Mouse (Mus musculus): ENCODE data around the gene Arhgef10l. TPM values are rescaled to one million over a fixed set of nuclear protein-coding genes. Genes with fewer than 3 reads are reported as not detected.

Gene Arhgef10l
- polyA plus RNA-seq, 1 experiment from 2014 or later = 15.9 TPM

- Histone ChIP-seq H3K9ac (ENCODE audit: low read length) (peak overlapping the region; percentile 34; the same call in 1 of the 2 replicates), H3K27ac (replicated peaks in 1 of 2; ENCODE audit: control insufficient read depth in 1 of 2, insufficient read depth in 1 of 2, low read depth in 2 of 2, low read length in 2 of 2) (peak overlapping the region in 1 of 2 experiments; percentile 37; a peak in 1 of 4 replicates)
Measured at GRCm38 (mm10) chr4:140708297-140708927, 42.6 kb upstream of the Arhgef10l start.

DNA sequence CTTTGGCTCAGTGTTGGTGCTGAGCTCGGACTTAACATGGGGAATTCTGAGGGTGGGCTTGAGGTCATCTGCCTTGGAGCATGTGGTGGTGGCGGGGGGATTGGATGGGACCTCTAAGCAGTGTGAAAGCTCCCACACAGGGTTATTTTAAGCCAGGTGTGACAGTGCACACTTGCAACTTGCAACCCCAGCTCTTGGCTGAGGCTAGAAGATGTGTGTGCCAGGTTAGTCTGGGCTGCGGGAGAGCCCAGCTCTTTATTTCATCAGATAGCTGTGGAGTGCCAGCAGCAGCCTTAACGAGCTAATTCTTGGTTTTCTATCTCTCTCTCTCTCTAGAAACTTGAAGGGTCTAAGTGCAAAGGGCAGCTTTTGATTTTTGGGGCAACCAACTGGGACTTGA is 41.8 kb upstream of the Arhgef10l start:
- ATAC-seq (ENCODE audit: insufficient number of reproducible peaks, insufficient read depth, low FRiP score, low read depth) = no peak
- H3K4me2 ChIP-seq (ENCODE audit: low read length) = no peak overlapping the region
- H3K27me3 ChIP-seq (ENCODE audit: control insufficient read depth, insufficient read depth, low read length) = no peaks in the 10 kb centered on the region
- peaks cover 62% of the 10 kb centered on the region for H3K36me3 ChIP-seq (ENCODE audit: control insufficient read depth, insufficient read depth, low read length)
- WGBS = 63% methylated on average over 4 of the region's 4 CpGs
- H3K9ac ChIP-seq (ENCODE audit: low read length) = 0 out of 2 replicates have a peak overlapping the region, but pooled peaks have one; percentile 27
- H3K27ac ChIP-seq (replicated peaks in 1 of 2; ENCODE audit: control insufficient read depth in 1 of 2, insufficient read depth in 1 of 2, low read depth in 2 of 2, low read length in 2 of 2) = 0 out of 4 replicates have a peak overlapping the region, but pooled peaks of 1 of the 2 experiments have one; percentile 33
- no peak overlapping the region for H3K4me3 ChIP-seq (ENCODE audit: control insufficient read depth in 1 of 2, insufficient read depth in 1 of 2, low read depth in 1 of 2, low read length in 2 of 2)
- H3K4me1 ChIP-seq (ENCODE audit: control insufficient read depth in 2 of 2, insufficient read depth in 2 of 2, low read length in 2 of 2) = peaks cover 26 to 39% of the 10 kb centered on the region in 2 experiments
- no peaks in the 10 kb centered on the region for H3K9me3 ChIP-seq (ENCODE audit: control insufficient read depth, low read length)

More at GRCm38 (mm10) chr4:140708297-140708927, 42.6 kb upstream of the Arhgef10l start:
- Histone ChIP-seq H3K4me2 (ENCODE audit: low read length) (no peak overlapping the region), H3K27me3 (ENCODE audit: control insufficient read depth, insufficient read depth, low read length) (no peaks in the 10 kb centered on the region), H3K36me3 (ENCODE audit: control insufficient read depth, insufficient read depth, low read length) (peaks cover 70% of the 10 kb centered on the region), H3K9me3 (ENCODE audit: control insufficient read depth, low read length) (no peaks in the 10 kb centered on the region), H3K4me3 (ENCODE audit: control insufficient read depth in 1 of 2, insufficient read depth in 1 of 2, low read depth in 1 of 2, low read length in 2 of 2) (no peak overlapping the region), H3K4me1 (ENCODE audit: control insufficient read depth in 2 of 2, insufficient read depth in 2 of 2, low read length in 2 of 2) (peaks cover 23 to 38% of the 10 kb centered on the region in 2 experiments)
- ATAC-seq (ENCODE audit: insufficient number of reproducible peaks, insufficient read depth, low FRiP score, low read depth) = no peak
- 66% methylated on average over 18 of the region's 18 CpGs for WGBS

GRCm38 (mm10) chr4:140704166-140704565 is 38.4 kb upstream of the Arhgef10l start:
- H3K27me3 ChIP-seq (ENCODE audit: control insufficient read depth, insufficient read depth, low read length) = peaks cover 5% of the 10 kb centered on the region; the same call in 1 of the 2 replicates
- H3K9me3 ChIP-seq (ENCODE audit: control insufficient read depth, low read length) = no peaks in the 10 kb centered on the region
- H3K4me3 ChIP-seq (ENCODE audit: control insufficient read depth in 1 of 2, insufficient read depth in 1 of 2, low read depth in 1 of 2, low read length in 2 of 2) = no peak overlapping the region
- H3K4me2 ChIP-seq (ENCODE audit: low read length) = peak overlapping the region; percentile 77; the same call in 1 of the 2 replicates
- no peak for ATAC-seq (ENCODE audit: insufficient number of reproducible peaks, insufficient read depth, low FRiP score, low read depth)
- 28% methylated on average over 4 of the region's 4 CpGs for WGBS
- H3K36me3 ChIP-seq (ENCODE audit: control insufficient read depth, insufficient read depth, low read length) = peaks cover 28% of the 10 kb centered on the region
- peak overlapping the region in 1 of 2 experiments; percentile 93; a peak in 2 of 4 replicates for H3K27ac ChIP-seq (replicated peaks in 1 of 2; ENCODE audit: control insufficient read depth in 1 of 2, insufficient read depth in 1 of 2, low read depth in 2 of 2, low read length in 2 of 2)
- peaks cover 31 to 47% of the 10 kb centered on the region in 2 experiments for H3K4me1 ChIP-seq (ENCODE audit: control insufficient read depth in 2 of 2, insufficient read depth in 2 of 2, low read length in 2 of 2)
- peak overlapping the region; percentile 93 for H3K9ac ChIP-seq (ENCODE audit: low read length)

DNA sequence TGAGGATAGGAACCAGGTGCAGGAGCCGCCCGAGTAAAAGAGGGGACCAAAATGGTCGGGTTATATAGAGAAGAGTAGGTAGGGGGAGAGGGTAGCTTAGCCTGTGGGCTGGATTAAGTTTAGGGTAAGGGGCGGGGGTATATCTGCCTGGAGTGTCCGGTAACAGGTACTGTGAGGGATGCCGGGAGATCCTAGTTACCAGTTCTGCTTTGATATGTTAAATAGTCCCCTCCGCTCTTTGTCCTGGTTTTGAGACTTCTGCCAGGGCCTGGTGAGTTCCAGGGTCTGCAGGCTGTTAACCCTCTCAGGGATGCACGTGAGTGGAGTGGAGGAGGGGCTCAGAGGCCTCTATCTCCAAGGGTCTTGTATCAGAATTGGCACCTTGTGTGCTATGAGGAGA is 37.8 kb upstream of the Arhgef10l start:
- Histone ChIP-seq H3K27me3 (ENCODE audit: control insufficient read depth, insufficient read depth, low read length) (peaks cover 5% of the 10 kb centered on the region; the same call in 1 of the 2 replicates), H3K4me1 (ENCODE audit: control insufficient read depth in 2 of 2, insufficient read depth in 2 of 2, low read length in 2 of 2) (peaks cover 29 to 43% of the 10 kb centered on the region in 2 experiments), H3K9me3 (ENCODE audit: control insufficient read depth, low read length) (no peaks in the 10 kb centered on the region), H3K36me3 (ENCODE audit: control insufficient read depth, insufficient read depth, low read length) (peaks cover 22% of the 10 kb centered on the region), H3K4me3 (ENCODE audit: control insufficient read depth in 1 of 2, insufficient read depth in 1 of 2, low read depth in 1 of 2, low read length in 2 of 2) (peak overlapping the region; percentile 69 to 90; a peak in 3 of 4 replicates), H3K4me2 (ENCODE audit: low read length) (peak overlapping the region; percentile 77), H3K9ac (ENCODE audit: low read length) (peak overlapping the region; percentile 93), H3K27ac (replicated peaks in 1 of 2; ENCODE audit: control insufficient read depth in 1 of 2, insufficient read depth in 1 of 2, low read depth in 2 of 2, low read length in 2 of 2) (peak overlapping the region; percentile 74 to 93)
- WGBS = 32% methylated on average over 8 of the region's 8 CpGs
- ATAC-seq (ENCODE audit: insufficient number of reproducible peaks, insufficient read depth, low FRiP score, low read depth) = no peak

- 1% methylated on average over 39 of the region's 68 CpGs for WGBS
- peaks cover 5% of the 10 kb centered on the region; the same call in 1 of the 2 replicates for H3K27me3 ChIP-seq (ENCODE audit: control insufficient read depth, insufficient read depth, low read length)
Measured at GRCm38 (mm10) chr4:140702611-140703327, 37.0 kb upstream of the Arhgef10l start.

DNA sequence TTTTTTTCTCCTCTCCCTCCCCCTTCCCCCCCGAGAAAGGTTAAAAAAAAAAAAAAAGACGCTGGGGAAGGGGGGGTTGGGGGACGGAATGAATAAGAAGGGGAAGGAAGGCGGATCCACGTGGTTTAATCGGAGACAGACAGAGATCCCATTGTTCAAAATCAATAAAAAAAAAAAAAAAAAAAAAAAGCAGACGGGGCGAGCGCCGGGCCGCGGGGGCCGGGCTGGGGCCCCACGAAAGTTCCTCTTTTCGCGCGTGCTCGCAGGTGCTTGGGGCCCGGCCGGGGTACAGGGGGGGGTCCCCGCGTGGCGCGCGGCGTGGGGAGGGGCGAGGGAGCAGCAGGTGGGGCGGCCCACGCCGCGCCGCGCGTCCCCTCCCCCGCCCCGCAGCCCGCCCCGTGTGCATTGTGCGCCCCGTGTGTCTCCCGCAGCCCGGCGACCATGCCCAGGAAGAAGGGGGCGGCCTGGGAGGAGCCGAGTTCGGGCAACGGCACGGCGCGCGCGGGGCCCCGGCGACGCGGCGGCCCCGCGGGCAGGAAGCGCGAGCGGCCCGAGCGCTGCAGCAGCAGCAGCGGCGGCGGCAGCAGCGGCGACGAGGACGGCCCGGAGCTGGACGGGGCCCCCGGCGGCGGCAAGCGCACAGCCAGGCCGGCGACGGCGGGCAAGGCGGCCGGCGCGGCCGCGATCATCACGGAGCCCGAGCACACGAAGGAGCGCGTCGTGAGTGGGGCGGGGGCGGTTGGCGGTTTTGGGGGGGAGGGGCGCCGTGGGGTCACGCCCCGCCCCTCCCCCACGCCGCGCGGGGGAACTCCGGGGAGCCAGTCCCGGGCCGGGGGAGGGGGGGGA is 36.1 kb upstream of the Arhgef10l start:
- peak overlapping the region; percentile 77 for H3K4me2 ChIP-seq (ENCODE audit: low read length)
- H3K4me1 ChIP-seq (ENCODE audit: control insufficient read depth in 2 of 2, insufficient read depth in 2 of 2, low read length in 2 of 2) = peaks cover 18 to 27% of the 10 kb centered on the region in 2 experiments
- WGBS = under 1% methylated on average over 67 of the region's 107 CpGs
- no peaks in the 10 kb centered on the region for H3K9me3 ChIP-seq (ENCODE audit: control insufficient read depth, low read length)
- ATAC-seq (ENCODE audit: insufficient number of reproducible peaks, insufficient read depth, low FRiP score, low read depth) = peak; percentile 24
- H3K36me3 ChIP-seq (ENCODE audit: control insufficient read depth, insufficient read depth, low read length) = peaks cover 12% of the 10 kb centered on the region
- peaks cover 5% of the 10 kb centered on the region; the same call in 1 of the 2 replicates for H3K27me3 ChIP-seq (ENCODE audit: control insufficient read depth, insufficient read depth, low read length)
- peak overlapping the region; percentile 90 to 93 for H3K27ac ChIP-seq (replicated peaks in 1 of 2; ENCODE audit: control insufficient read depth in 1 of 2, insufficient read depth in 1 of 2, low read depth in 2 of 2, low read length in 2 of 2)
- H3K4me3 ChIP-seq (ENCODE audit: control insufficient read depth in 1 of 2, insufficient read depth in 1 of 2, low read depth in 1 of 2, low read length in 2 of 2) = peak overlapping the region; percentile 69 to 90
- H3K9ac ChIP-seq (ENCODE audit: low read length) = peak overlapping the region; percentile 93

More at GRCm38 (mm10) chr4:140702611-140703327, 37.0 kb upstream of the Arhgef10l start:
- Histone ChIP-seq H3K9ac (ENCODE audit: low read length) (peak overlapping the region; percentile 93), H3K4me1 (ENCODE audit: control insufficient read depth in 2 of 2, insufficient read depth in 2 of 2, low read length in 2 of 2) (peaks cover 21 to 35% of the 10 kb centered on the region in 2 experiments), H3K4me3 (ENCODE audit: control insufficient read depth in 1 of 2, insufficient read depth in 1 of 2, low read depth in 1 of 2, low read length in 2 of 2) (peak overlapping the region; percentile 69 to 90), H3K27ac (replicated peaks in 1 of 2; ENCODE audit: control insufficient read depth in 1 of 2, insufficient read depth in 1 of 2, low read depth in 2 of 2, low read length in 2 of 2) (peak overlapping the region; percentile 74 to 93), H3K9me3 (ENCODE audit: control insufficient read depth, low read length) (no peaks in the 10 kb centered on the region), H3K36me3 (ENCODE audit: control insufficient read depth, insufficient read depth, low read length) (peaks cover 14% of the 10 kb centered on the region), H3K4me2 (ENCODE audit: low read length) (peak overlapping the region; percentile 77)
- peak; percentile 82 for ATAC-seq (ENCODE audit: insufficient number of reproducible peaks, insufficient read depth, low FRiP score, low read depth)
